ENCODE assay signal across 10 mouse cellular contexts in the genomic region with DNA sequence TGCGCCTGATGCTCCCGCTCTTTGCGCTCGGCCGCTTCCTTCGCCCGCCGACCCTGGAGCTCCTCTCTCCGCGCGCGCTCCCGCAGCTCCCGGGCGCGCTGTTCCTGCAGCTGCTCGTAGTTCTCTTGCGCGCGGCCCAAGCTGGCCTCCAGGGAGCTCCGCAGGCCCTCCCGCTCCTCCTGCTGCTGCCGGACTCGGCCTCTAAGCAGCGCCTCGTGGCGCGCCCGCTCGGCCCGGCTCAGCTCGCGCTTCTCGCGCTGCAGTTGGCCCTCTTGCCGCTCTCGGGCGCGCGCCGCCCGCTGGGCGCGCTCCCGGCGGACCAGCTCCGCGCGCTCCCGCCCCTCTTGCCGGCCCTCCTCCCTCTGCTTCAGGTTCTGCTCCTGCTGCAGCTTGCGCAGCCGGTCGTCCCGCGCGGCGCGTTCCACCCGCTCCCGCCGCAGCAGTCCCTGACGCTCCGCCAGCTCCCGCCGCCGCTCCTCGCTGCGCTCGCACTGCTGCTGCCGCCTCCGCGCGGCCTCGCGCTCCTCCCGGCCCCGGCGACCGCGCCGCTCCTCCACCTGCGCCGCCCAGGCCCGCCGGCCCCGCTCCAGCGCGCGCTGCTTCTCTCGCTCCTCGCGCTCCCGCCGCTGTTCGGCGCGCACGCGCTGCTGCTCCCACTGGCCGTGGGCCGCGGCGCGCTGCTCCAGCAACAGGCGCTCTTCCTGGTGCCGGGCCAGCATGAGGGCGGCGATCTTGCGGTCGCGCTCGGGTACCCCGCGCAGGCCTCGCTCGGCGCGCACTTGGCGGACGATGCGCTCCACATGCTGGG. TPM values are rescaled to one million over a fixed set of nuclear protein-coding genes. Genes with fewer than 3 reads are reported as not detected.
A peak's percentile ranks its signal among the peaks of the same experiment; 100 is the strongest.
DNase-seq lines count a peak whose midpoint lies in the region; ATAC-seq and TF ChIP-seq lines count a peak whose summit lies in the region.
"Had no signal": no experiment of that assay in that cellular context is flagged by ENCODE, and none has a peak within 500 bp of the region (broad histone marks: within the 10 kb centered on the region; RNA-seq: fewer than 3 reads in every experiment).

No protein-coding gene starts in this region.

- H3K4me2 ChIP-seq in embryonic facial prominence, embryonic 13.5 days: peak overlapping the region; percentile 88
- H3K4me2 ChIP-seq in heart, embryonic 16.5 days (ENCODE audit: low read depth, low read length): peak overlapping the region; percentile 99
- H3K4me2 ChIP-seq in stomach, postnatal 0 days (replicated peaks; ENCODE audit: low read depth): peak overlapping the region; percentile 95

- peaks cover 31% of the 10 kb centered on the region for H3K4me1 ChIP-seq in embryonic facial prominence, embryonic 13.5 days
- peaks cover 20% of the 10 kb centered on the region for H3K4me1 ChIP-seq in heart, embryonic 16.5 days (ENCODE audit: control insufficient read depth, insufficient read depth, low read length)
- peaks cover 12% of the 10 kb centered on the region for H3K4me1 ChIP-seq in stomach, postnatal 0 days (replicated peaks; ENCODE audit: control insufficient read depth, insufficient read depth)

- 2% methylated on average over 110 of the region's 122 CpGs for WGBS in embryonic facial prominence, embryonic 13.5 days
- WGBS in heart, embryonic 16.5 days: under 1% methylated on average over 122 of the region's 122 CpGs
- WGBS in stomach, postnatal 0 days: under 1% methylated on average over 114 of the region's 122 CpGs

- H3K27ac ChIP-seq in left cerebral cortex, adult 2 months: no peak overlapping the region
- 0 out of 2 replicates have a peak overlapping the region, but pooled peaks have one; percentile 5 for H3K27ac ChIP-seq in embryonic facial prominence, embryonic 13.5 days
- H3K27ac ChIP-seq in heart, embryonic 16.5 days (ENCODE audit: low read length): no peak overlapping the region
- no peak overlapping the region for H3K27ac ChIP-seq in stomach, postnatal 0 days (replicated peaks)

- H3K4me3 ChIP-seq in left cerebral cortex, adult 2 months: peak overlapping the region; percentile 75
- H3K4me3 ChIP-seq in embryonic facial prominence, embryonic 13.5 days: peak overlapping the region; percentile 61
- peak overlapping the region; percentile 63 for H3K4me3 ChIP-seq in heart, embryonic 16.5 days (ENCODE audit: low read length)
- H3K4me3 ChIP-seq in stomach, postnatal 0 days (ENCODE audit: low read depth, low read length): peak overlapping the region; percentile 57

- intact Hi-C loops in left cerebral cortex, adult 2 months (cut with DNase I): no loop called here

- ATAC-seq in embryonic facial prominence, embryonic 13.5 days (ENCODE audit: insufficient number of reproducible peaks, insufficient read depth, low FRiP score, low TSS enrichment, low read depth): peak; percentile 79
- ATAC-seq in heart, embryonic 16.5 days (replicated peaks; ENCODE audit: extremely low read depth, insufficient read depth, low FRiP score): peak; percentile 79
- ATAC-seq in megakaryocyte progenitor cell, adult 5-6 weeks (replicated peaks; ENCODE audit: poor library complexity): peak; percentile 27
- ATAC-seq in stomach, postnatal 0 days (ENCODE audit: low FRiP score, low TSS enrichment): peak; percentile 77

- no peak for TF ChIP-seq CTCF in left cerebral cortex, adult 2 months (IDR thresholded peaks at IDR 0.05)
- TF ChIP-seq CTCF in stomach, postnatal 0 days (IDR thresholded peaks at IDR 0.05; ENCODE audit: low read depth): peak; percentile 7; the same call in 1 of the 2 replicates

- peaks cover 57% of the 10 kb centered on the region for H3K27me3 ChIP-seq in embryonic facial prominence, embryonic 13.5 days
- H3K27me3 ChIP-seq in heart, embryonic 16.5 days (ENCODE audit: control insufficient read depth, insufficient read depth, low read length): peaks cover 85% of the 10 kb centered on the region
- H3K27me3 ChIP-seq in stomach, postnatal 0 days (ENCODE audit: control insufficient read depth, insufficient read depth, low read length): peaks cover 24% of the 10 kb centered on the region

- H3K9ac ChIP-seq in embryonic facial prominence, embryonic 13.5 days: peak overlapping the region; percentile 67
- H3K9ac ChIP-seq in heart, embryonic 16.5 days (ENCODE audit: low read length): peak overlapping the region; percentile 62
- peak overlapping the region; percentile 35 for H3K9ac ChIP-seq in stomach, postnatal 0 days (ENCODE audit: low read length)

- TF ChIP-seq EP300 in stomach, postnatal 0 days (optimal IDR thresholded peaks at IDR 0.05): no peak

- H3K9me3 ChIP-seq in embryonic facial prominence, embryonic 13.5 days: no peaks in the 10 kb centered on the region
- H3K9me3 ChIP-seq in heart, embryonic 16.5 days (replicated peaks; ENCODE audit: control insufficient read depth, low read length): no peaks in the 10 kb centered on the region
- no peaks in the 10 kb centered on the region for H3K9me3 ChIP-seq in stomach, postnatal 0 days (ENCODE audit: control insufficient read depth, low read length)

- H3K36me3 ChIP-seq in embryonic facial prominence, embryonic 13.5 days: no peaks in the 10 kb centered on the region
- H3K36me3 ChIP-seq in heart, embryonic 16.5 days (ENCODE audit: control insufficient read depth, insufficient read depth): no peaks in the 10 kb centered on the region
- no peaks in the 10 kb centered on the region for H3K36me3 ChIP-seq in stomach, postnatal 0 days (ENCODE audit: control insufficient read depth, insufficient read depth, low read length)

- no peak for DNase-seq in left cerebral cortex, adult 2 months (ENCODE audit: extremely low spot score in 1 of 2, low spot score in 2 of 2)
- DNase-seq in left cerebral cortex, adult 18-20 months (ENCODE audit: low spot score in 2 of 2): no peak
- DNase-seq in kidney, postnatal 25 days: peak; percentile 75 to 89
- peak; percentile 72 for DNase-seq in stomach, postnatal 0 days (ENCODE audit: low spot score)
- no peak for DNase-seq in right cerebral cortex, postnatal 4 days

RNA-seq across cellular contexts. Expression of a gene that starts 2.5 kb away (rescaled TPM):
- 10 to 100 TPM; 11.6 to 15.3 TPM for total RNA-seq in left cerebral cortex, adult 2 months (2021)
- total RNA-seq in left cerebral cortex, adult 18-20 months (2021): 10 to 100 TPM; 11.4 to 12.2 TPM
- polyA plus RNA-seq in embryonic facial prominence, embryonic 13.5 days (2015; fragmentation: Nextera tagmentation; extraction: Ambion mirVana): 0.25 and 0.42 TPM in 2 replicates
- not detected in 2 replicates for polyA plus RNA-seq in heart, embryonic 16.5 days (2015; fragmentation: Nextera tagmentation; extraction: Ambion mirVana)
- total RNA-seq in megakaryocyte progenitor cell, adult 5-6 weeks (2015): not detected in 2 replicates
- total RNA-seq in megakaryocyte progenitor cell, adult 5-6 weeks (2017): 0.12 TPM in 1 of 2 replicates, not detected in the other
- 0.06 and 0.07 TPM in 2 replicates for polyA plus RNA-seq in stomach, postnatal 0 days (2015; fragmentation: Nextera tagmentation; extraction: Ambion mirVana)
- total RNA-seq: neutrophil, adult 5-6 weeks had no signal
- polyA plus RNA-seq: C2C12 had no signal

RNA-seq across cellular contexts. Expression of a gene that starts 32.4 kb away (rescaled TPM):
- 10 to 100 TPM; 37.0 TPM for total RNA-seq in left cerebral cortex, adult 2 months (2021)
- 10 to 100 TPM; 34.8 to 35.7 TPM for total RNA-seq in left cerebral cortex, adult 18-20 months (2021)
- 16.0 and 16.1 TPM in 2 replicates for polyA plus RNA-seq in embryonic facial prominence, embryonic 13.5 days (2015; fragmentation: Nextera tagmentation; extraction: Ambion mirVana)
- 18.1 and 19.4 TPM in 2 replicates for polyA plus RNA-seq in heart, embryonic 16.5 days (2015; fragmentation: Nextera tagmentation; extraction: Ambion mirVana)
- total RNA-seq in megakaryocyte progenitor cell, adult 5-6 weeks (2015): 12.8 and 14.5 TPM in 2 replicates
- total RNA-seq in megakaryocyte progenitor cell, adult 5-6 weeks (2017): 15.9 and 19.4 TPM in 2 replicates
- polyA plus RNA-seq in stomach, postnatal 0 days (2015; fragmentation: Nextera tagmentation; extraction: Ambion mirVana): 12.3 and 12.9 TPM in 2 replicates

Comparison
In these comparisons a context has a peak if more than half of its experiments do, and no peak if none do; other contexts are left out.
1. DNase-seq: peak in kidney, postnatal 25 days (2 of 2) and stomach, postnatal 0 days (single experiment); none in left cerebral cortex, adult 2 months (0 of 2), left cerebral cortex, adult 18-20 months (0 of 2) and right cerebral cortex, postnatal 4 days (single experiment).
2. ATAC-seq: peak in every context shown above with its lines; median percentile 79 in embryonic facial prominence, embryonic 13.5 days; 79 in heart, embryonic 16.5 days; 77 in stomach, postnatal 0 days; 27 in megakaryocyte progenitor cell, adult 5-6 weeks.
3. RNA of a gene that starts 2.5 kb away (total RNA-seq): 11.6 to 15.3 TPM in left cerebral cortex, adult 2 months and 11.4 to 12.2 TPM in left cerebral cortex, adult 18-20 months; 0.12 TPM in megakaryocyte progenitor cell, adult 5-6 weeks; every median in the first group is over 10 times any median in the second.
4. Peak in every context shown above with its lines, with median percentiles within 50 percentile points of each other: H3K4me3 ChIP-seq, H3K4me2 ChIP-seq and H3K9ac ChIP-seq.